Mouse (Mus musculus): ENCODE results near the gene Plbd2.

DNA sequence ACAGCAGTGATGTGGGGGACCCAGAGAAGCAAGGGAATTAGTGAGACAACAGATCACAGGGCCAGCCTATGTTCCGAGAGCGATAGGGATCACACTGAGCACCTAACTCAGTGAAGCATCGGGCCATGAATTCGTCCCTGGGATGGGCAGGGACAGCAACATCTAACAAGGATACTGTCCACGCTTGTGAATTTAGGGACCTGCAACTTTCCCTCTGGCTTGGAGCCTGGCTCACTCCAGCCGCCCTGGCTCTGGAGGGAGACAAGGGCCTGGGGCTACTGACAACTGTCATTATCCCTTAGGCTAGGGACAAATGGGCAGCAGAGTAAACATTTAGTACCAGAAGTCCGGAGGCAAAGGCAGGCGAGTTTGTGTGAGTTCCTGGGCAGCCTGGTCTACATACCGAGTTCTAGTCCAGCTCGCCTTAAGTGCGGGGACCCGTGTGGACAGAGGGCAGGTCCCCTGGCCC lies 716 bp downstream of the Plbd2 start:
- TF ChIP-seq CTCF (IDR thresholded peaks at IDR 0.05; ENCODE audit: control insufficient read depth, insufficient read depth, insufficient read length): no peak
- TF ChIP-seq CEBPB (IDR thresholded peaks at IDR 0.05; ENCODE audit: low read depth): no peak
- no peak for TF ChIP-seq MAX (IDR thresholded peaks at IDR 0.05)
- TF ChIP-seq FOSL1 (IDR thresholded peaks at IDR 0.05; ENCODE audit: insufficient read depth, low read length, poor library complexity, severe bottlenecking): no peak
- no peak for TF ChIP-seq USF1 (IDR thresholded peaks at IDR 0.05; ENCODE audit: low read depth)
- no peak for TF ChIP-seq MYOG (IDR thresholded peaks at IDR 0.05; ENCODE audit: control insufficient read depth, extremely low read depth, insufficient read length)

Measured in C2C12 (cell line).